Mouse (Mus musculus): Measurements from ENCODE around the gene Gm20509. TPM values are rescaled to one million over a fixed set of nuclear protein-coding genes. Genes with fewer than 3 reads are reported as not detected.
"Not testable (repeated sequence)": the region's sequence is repeated elsewhere in the genome, so short reads cannot be mapped to it uniquely, and the experiment has no call there.

Gm20509 gene
- total RNA-seq, 2 experiments from 2014 or later, result not detected

DNA sequence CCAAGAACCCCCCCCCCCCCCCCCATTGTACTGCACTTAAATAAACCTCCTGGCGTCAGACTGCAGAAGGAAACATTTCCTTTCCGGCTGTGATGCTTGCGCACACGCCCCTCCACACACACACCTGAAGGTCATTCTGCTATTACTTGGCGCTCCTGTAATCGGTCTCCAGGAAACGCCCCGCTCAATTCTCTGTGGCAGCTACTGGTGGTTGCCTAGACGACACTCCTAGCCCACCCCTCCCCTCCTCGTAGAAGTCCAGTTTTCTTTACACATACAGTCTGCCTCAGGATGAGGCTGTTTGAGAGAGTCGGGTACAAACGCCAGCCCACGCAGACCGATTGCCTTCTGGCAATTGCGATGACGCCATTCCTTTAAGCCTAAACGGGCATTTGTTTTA, 7.7 kb upstream of the Gm20509 start:
- intact Hi-C loops (cut with DNase I), result loop anchor here (5.0 kb wide), 1 partner anchor 202 kb away; no protein-coding TSS in a partner anchor
- DNase-seq, result no peak

GRCm38 (mm10) chr9:73097898-73098297, 4.4 kb upstream of the Gm20509 start:
- intact Hi-C loops (cut with DNase I), result no loop called here
- DNase-seq, result no peak

DNA sequence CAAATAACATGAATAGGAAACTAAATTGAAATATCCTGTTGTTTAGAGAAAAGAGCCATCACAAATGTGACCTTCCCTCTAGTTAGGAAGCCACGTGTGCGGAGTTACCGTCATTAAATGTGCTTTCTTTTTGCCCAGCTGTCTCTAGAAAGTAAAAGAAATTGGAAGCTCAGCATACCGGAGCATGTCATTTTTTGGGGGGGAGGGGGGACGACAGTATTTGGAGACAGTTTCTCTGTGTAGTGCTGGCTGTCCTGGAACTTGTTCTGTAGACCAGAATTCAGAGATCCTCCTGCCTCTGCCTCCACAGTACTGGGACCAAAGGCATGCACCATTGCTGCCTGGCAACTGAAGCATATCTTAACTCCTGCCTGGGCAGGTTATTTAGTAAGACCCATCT, 734 bp upstream of the Gm20509 start, which contains the start of gene Khdc3:
Khdc3 (plus strand) TSS at position 301 of the 400 bp plus-strand sequence.
- intact Hi-C loops (cut with DNase I), result no loop called here
- DNase-seq, result no peak

GRCm38 (mm10) chr9:73103159-73103879, 1.0 kb downstream of the Gm20509 start:
- intact Hi-C loops (cut with DNase I), result no loop called here
- peak; percentile 39 to 58 for DNase-seq

DNA sequence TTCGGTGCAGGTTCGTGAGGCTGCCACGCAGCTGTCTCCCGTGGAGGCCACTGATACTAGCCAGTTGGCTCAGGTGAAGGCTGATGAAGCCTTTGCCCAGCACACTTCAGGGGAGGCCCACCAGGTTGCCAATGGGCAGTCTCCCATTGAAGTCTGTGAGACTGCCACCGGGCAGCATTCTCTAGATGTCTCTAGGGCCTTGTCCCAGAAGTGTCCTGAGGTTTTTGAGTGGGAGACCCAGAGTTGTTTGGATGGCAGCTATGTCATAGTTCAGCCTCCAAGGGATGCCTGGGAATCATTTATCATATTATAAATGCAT, 1.6 kb downstream of the Gm20509 start:
- no peak for DNase-seq
- intact Hi-C loops (cut with DNase I), result no loop called here

DNA sequence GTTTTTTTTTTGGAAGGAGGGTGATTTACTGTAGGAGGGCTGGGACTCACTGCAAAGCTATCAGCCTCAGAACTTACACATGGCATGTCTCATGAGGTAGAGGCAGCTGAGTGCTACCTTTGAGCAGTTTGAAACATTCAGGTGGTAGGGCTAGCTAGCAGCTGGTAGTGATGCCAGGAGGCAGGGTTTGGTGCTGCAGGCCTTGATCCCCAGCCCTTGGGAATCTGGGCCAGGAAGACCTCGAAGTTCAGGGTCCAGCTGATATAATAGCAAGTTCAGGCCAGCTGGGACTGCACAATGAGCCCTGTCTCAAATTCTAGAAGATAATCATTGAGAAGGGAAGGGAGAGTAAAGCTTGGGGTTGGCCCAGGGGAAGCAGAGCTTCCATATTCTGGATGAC, 2.9 kb downstream of the Gm20509 start:
- DNase-seq, result no peak
- intact Hi-C loops (cut with DNase I), result no loop called here

DNA sequence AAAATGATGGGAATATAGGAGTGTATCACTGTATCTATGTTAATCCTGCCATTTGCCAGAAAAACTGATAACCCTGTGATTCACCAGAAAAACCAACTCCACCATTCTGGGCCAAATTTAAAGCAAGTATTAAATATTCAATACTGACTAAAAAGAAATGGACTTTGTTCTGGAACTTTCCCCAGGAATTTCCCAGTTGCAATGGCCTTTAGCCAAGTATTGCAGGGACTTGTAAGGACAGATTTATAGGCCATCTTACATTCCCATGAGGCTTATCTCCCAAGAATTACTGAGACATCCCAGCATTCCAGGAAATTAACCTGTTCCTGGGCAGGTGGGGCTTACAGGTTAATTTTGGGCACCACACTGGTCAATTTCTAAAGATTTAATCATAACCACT, 3.5 kb downstream of the Gm20509 start:
- DNase-seq, result no peak
- intact Hi-C loops (cut with DNase I), result no loop called here

DNA sequence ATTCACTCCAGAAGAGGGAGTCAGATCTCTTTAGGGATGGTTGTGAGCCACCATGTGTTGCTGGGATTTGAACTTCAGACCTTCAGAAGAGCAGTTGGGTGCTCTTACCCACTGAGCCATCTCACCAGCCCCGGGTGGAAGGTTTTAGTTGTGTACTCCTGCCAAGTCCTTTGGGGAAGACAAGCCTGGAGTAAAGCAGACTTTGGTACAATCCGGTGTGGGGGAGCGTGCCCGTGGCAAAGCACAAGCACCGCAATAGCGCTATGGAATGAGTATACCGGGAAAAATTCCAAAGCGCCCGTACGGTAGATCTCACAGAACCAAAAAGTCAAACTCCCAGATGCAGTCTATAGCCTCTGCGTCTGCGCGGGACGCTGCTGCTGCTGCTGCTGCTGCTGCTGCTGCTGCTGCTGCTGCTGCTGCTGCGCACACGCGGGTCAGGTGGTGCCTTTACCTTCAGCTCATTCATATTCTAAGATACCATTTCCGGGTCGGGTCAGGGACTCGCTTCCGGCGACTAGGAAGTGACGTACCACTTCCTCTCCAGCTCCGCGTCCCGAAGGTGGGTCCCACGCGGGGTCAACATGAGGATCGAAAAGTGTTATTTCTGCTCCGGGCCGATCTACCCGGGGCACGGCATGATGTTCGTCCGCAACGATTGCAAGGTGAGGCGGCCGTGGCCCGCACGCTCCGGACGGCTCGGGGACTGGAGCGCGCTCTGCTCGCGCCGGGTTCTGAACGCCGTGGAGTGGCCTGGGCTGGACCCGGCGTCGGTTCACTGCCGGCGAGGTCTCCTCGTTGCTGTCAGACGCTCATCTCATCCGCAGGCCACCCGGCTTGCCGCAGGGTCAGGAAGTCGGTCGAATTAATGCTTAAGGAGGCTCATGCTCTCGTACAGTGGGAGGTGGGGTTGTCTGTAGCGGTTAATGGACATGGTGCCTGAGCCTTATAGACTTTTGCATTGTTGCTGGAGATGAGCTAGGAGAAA, 10.9 kb downstream of the Gm20509 start, which contains the start of gene Rsl24d1:
Rsl24d1 (plus strand) TSS at position 508 of the 988 bp plus-strand sequence.
- intact Hi-C loops (cut with DNase I), result no loop called here
- DNase-seq, result peak; percentile 72 to 81

DNA sequence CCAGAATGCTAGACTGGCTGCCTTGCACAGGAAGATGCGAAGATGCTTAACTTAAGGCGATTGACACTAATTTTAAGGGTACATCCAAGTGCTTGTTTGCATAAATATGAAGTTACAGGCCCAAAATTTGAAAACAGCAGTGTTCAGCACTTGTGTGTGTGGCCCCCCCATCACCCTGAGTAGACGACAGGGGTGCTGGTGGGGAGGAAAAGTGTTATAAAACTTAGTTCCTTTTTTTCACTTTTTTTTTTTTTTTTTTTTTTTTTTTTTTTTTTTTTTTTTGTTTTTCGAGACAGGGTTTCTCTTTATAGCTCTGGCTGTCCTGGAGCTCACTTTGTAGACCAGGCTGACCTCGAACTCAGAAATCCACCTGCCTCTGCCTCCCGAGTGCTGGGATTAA, 14.4 kb downstream of the Gm20509 start:
- intact Hi-C loops (cut with DNase I), result not testable (repeated sequence)

GRCm38 (mm10) chr9:73118012-73118411, 15.7 kb downstream of the Gm20509 start:
- intact Hi-C loops (cut with DNase I), result no loop called here
- no peak for DNase-seq

More for the DNA sequence above, 14.4 kb downstream of the Gm20509 start:
- not testable (repeated sequence) for DNase-seq

- peak in 1 of 2 experiments; percentile 26 for DNase-seq
- intact Hi-C loops (cut with DNase I), result no loop called here
Measured at GRCm38 (mm10) chr9:73121735-73122134, 19.5 kb downstream of the Gm20509 start.

GRCm38 (mm10) chr9:73125043-73125570, 22.8 kb downstream of the Gm20509 start:
- DNase-seq, result no peak
- intact Hi-C loops (cut with DNase I), result no loop called here

DNA sequence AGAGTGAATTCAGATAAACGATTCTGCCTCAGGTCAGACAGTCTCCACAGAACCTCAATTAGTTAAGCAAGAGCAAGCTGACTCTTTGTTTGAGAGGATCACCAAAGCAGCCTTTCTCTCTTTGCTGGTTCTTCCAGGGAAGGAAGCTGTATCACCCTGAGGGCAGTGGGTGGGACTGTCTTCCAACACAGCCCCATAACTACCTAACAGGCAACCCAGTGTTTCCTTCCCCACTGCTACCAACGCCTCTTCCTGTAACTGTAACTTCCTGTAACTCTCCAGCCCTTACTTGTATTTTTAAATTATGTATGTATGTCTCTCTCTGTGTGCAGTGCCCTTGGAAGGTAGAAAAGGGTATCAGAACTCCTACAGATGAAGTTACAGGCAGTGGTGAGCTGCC, 25.2 kb downstream of the Gm20509 start:
- no peak for DNase-seq
- intact Hi-C loops (cut with DNase I), result no loop called here

DNA sequence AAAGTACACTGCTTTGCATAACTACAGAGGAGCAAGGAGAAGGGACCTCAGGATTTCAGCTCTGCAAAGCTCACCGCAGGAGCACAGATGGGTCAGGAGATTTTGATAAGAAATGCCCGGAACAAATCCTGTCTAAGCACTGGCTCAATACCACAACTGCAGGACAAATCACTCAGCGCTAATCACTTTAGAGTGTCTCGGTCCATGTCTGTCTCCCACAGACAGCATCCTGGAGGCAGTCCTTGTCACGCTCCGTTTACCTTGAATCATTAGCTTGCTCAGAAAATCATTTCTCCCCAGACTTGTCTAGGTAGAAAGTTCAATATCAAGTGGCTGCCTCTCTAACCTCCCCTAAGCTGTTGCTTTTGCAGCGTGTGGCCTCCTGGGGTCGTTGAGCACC, 27.6 kb downstream of the Gm20509 start:
- intact Hi-C loops (cut with DNase I), result no loop called here
- no peak for DNase-seq

GRCm38 (mm10) chr9:73130529-73130928, 28.3 kb downstream of the Gm20509 start:
- intact Hi-C loops (cut with DNase I), result no loop called here
- DNase-seq, result no peak

- intact Hi-C loops (cut with DNase I), result no loop called here
- DNase-seq, result no peak
Measured at GRCm38 (mm10) chr9:73137341-73137886, 35.1 kb downstream of the Gm20509 start.

DNA sequence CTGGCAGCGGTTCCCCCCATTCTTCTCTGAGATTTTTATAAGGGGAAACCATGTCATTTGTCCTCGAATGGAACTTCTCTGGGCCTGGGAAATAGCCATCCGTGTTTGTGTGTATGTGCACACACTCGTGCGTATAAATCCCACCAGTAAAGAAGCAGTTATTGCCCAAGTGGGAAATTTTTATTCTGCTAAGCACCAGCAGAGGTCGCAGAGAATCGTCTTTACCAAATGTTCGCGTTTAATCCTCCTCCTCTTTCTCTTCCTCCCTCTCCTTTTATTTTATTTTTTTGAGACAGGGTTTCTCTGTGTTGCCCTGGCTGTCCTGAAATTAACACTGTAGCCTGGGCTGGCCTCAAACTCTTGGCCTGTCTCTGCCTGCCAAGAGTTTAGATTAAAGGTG, 52.1 kb downstream of the Gm20509 start:
- intact Hi-C loops (cut with DNase I), result no loop called here
- no peak for DNase-seq

DNA sequence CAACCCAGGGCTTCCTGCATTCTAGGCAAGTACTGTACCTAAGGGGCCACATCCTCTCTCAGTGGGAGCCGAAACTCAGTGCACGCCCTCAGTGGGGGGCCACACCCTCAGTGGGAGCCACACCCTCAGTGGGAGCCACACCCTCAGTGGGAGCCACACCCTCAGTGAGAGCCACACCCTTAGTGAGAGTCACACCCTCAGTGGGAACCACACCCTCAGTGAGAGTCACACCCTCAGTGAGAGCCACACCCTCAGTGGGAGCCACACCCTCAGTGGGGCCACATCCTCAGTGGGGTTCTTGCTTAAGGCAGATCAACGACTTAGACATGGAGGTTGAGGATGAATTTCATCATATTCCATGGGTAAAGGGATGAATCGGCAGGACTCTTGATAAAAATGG, 55.7 kb downstream of the Gm20509 start:
- intact Hi-C loops (cut with DNase I), result no loop called here
- no peak for DNase-seq

GRCm38 (mm10) chr9:73159265-73159664, 57.0 kb downstream of the Gm20509 start:
- intact Hi-C loops (cut with DNase I), result no loop called here
- DNase-seq, result no peak

GRCm38 (mm10) chr9:73162571-73163333, 60.5 kb downstream of the Gm20509 start:
- intact Hi-C loops (cut with DNase I), result loop anchor here (1.0 to 2.0 kb wide), 2 partner anchors 821 to 916 kb away; no protein-coding TSS in a partner anchor
- DNase-seq, result peak; percentile 74 to 82
